Mouse (Mus musculus): ENCODE measurements around the gene Naa15.

DNA sequence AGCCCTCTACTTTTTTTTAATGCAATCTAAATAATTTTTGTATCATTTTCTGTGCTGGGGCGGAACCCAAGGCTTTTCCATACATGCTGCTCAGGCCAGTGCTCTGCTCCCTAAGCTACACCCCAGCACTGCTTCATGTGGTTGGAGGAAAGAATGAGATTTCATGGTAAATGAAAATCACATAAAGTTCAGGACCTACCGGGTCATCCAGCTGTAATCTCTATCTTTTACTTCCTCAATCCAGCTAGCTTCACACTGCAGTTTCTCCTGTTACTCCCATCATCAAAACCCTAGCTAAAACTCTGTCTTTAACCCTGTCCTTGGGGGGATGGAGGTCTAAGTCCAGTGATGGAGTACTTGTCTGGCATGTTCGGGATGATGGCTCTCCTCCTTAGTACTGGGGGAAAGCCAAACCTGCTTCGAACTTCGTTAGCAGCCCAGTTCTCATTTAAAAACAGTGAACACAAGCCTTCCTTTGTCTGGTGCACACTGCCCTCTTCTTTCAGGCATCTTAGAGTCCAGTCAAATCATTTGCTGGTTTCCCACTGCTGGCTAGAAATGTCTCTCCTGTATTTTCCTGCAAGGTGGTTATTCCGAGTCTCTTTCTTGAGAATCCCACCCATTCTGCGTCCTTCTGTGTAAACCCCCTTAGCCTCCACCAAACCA lies 75.3 kb downstream of the Naa15 start:
- TF ChIP-seq CTCF (IDR thresholded peaks at IDR 0.05; ENCODE audit: control insufficient read depth, insufficient read depth, insufficient replicate concordance, low read depth, low read length) (no peak), POLR2A (IDR thresholded peaks at IDR 0.05; ENCODE audit: control insufficient read depth, low read depth, low read length) (no peak)
